Mouse (Mus musculus) brain, embryonic 14.5 days (tissue): ENCODE data around the gene 9930022D16Rik.

Source experiments
- CTCF ChIP-seq: fragments of 200-500 bp; IDR thresholded peaks from 2 replicates; pipeline ENCODE4 v1.5.1; 2012; ENCODE audit warnings: inconsistent platforms, mild to moderate bottlenecking, moderate library complexity, borderline replicate concordance; ENCODE audit not compliant: insufficient read depth, insufficient read length; ENCODE audit errors: extremely low read depth
- POLR2A ChIP-seq: fragments of 200-500 bp; IDR thresholded peaks from 2 replicates; pipeline ENCODE4 v1.6.1; 2012; ENCODE audit warnings: mild to moderate bottlenecking, inconsistent platforms, borderline replicate concordance; ENCODE audit not compliant: poor library complexity, insufficient read depth, insufficient read length, severe bottlenecking; ENCODE audit errors: extremely low read depth

GRCm38 (mm10) chr11:109376484-109377143 lies 37.1 kb upstream of the 9930022D16Rik start:
- TF ChIP-seq CTCF (no peak), POLR2A (no peak)
